Mouse (Mus musculus) frontal cortex, postnatal 10 days (tissue): ENCODE data around the gene Gpr183.

Experiments used
- DNase-seq, 2 experiments: peaks; one replicate each; pipeline ENCODE4 v3.0.0; 2022; ENCODE audit warnings: low spot score in 2 of 2, mixed read lengths in 1 of 2

Gpr183 gene

GRCm38 (mm10) chr14:121957176-121957871, 7.7 kb downstream of the Gpr183 start:
- DNase-seq = no peak

GRCm38 (mm10) chr14:121956291-121956690, 8.7 kb downstream of the Gpr183 start:
- no peak for DNase-seq

- DNase-seq = no peak
Measured at GRCm38 (mm10) chr14:121955176-121955795, 9.7 kb downstream of the Gpr183 start.

- DNase-seq = no peak
Measured at GRCm38 (mm10) chr14:121954608-121955007, 10.4 kb downstream of the Gpr183 start.

GRCm38 (mm10) chr14:121954129-121954528, 10.9 kb downstream of the Gpr183 start:
- DNase-seq = no peak

GRCm38 (mm10) chr14:121952046-121952400, 13.0 kb downstream of the Gpr183 start:
- DNase-seq = no peak

GRCm38 (mm10) chr14:121951399-121952045, 13.5 kb downstream of the Gpr183 start:
- no peak for DNase-seq

GRCm38 (mm10) chr14:121949897-121950296, 15.1 kb downstream of the Gpr183 start:
- no peak for DNase-seq

GRCm38 (mm10) chr14:121949436-121949835, 15.6 kb downstream of the Gpr183 start:
- no peak for DNase-seq

GRCm38 (mm10) chr14:121947966-121948365, 17.0 kb downstream of the Gpr183 start:
- DNase-seq = no peak

- DNase-seq = no peak
Measured at GRCm38 (mm10) chr14:121947201-121947760, 17.7 kb downstream of the Gpr183 start.

- no peak for DNase-seq
Measured at GRCm38 (mm10) chr14:121946728-121947127, 18.3 kb downstream of the Gpr183 start.

GRCm38 (mm10) chr14:121946131-121946530, 18.9 kb downstream of the Gpr183 start:
- no peak for DNase-seq

- DNase-seq = no peak
Measured at GRCm38 (mm10) chr14:121939582-121939981, 25.4 kb downstream of the Gpr183 start.

GRCm38 (mm10) chr14:121938256-121939191, 26.5 kb downstream of the Gpr183 start:
- DNase-seq = no peak

- DNase-seq = no peak
Measured at GRCm38 (mm10) chr14:121937601-121938255, 27.3 kb downstream of the Gpr183 start.

GRCm38 (mm10) chr14:121936856-121937255, 28.1 kb downstream of the Gpr183 start:
- DNase-seq = no peak

GRCm38 (mm10) chr14:121936356-121936755, 28.6 kb downstream of the Gpr183 start:
- DNase-seq = no peak

- DNase-seq = no peak
Measured at GRCm38 (mm10) chr14:121934597-121934946, 30.4 kb downstream of the Gpr183 start.

- DNase-seq = no peak
Measured at GRCm38 (mm10) chr14:121933906-121934596, 30.9 kb downstream of the Gpr183 start.

- no peak for DNase-seq
Measured at GRCm38 (mm10) chr14:121932180-121932579, 32.8 kb downstream of the Gpr183 start.
